Mouse (Mus musculus) ZHBTc4 (cell line): ENCODE measurements around the gene Kif2c.
A peak's percentile ranks its signal among the peaks of the same experiment; 100 is the strongest.
"Not testable (repeated sequence)": the region's sequence is repeated elsewhere in the genome, so short reads cannot be mapped to it uniquely, and the experiment has no call there.

Experiments
- DNase-seq: peaks from one replicate; pipeline ENCODE4 v3.0.0-alpha.2; 2011; ENCODE audit warnings: low read depth, low spot score

The Kif2c gene

GRCm38 (mm10) chr4:117189382-117189855, 7.0 kb upstream of the Kif2c start:
- peak; percentile 91 for DNase-seq

- DNase-seq, result no peak
Measured at GRCm38 (mm10) chr4:117188969-117189368, 6.5 kb upstream of the Kif2c start.

- not testable (repeated sequence) for DNase-seq
Measured at GRCm38 (mm10) chr4:117182759-117183096, 289 bp upstream of the Kif2c start.

GRCm38 (mm10) chr4:117169936-117170335, 12.5 kb downstream of the Kif2c start:
- DNase-seq, result peak; percentile 81

- DNase-seq, result no peak
Measured at GRCm38 (mm10) chr4:117161183-117161582, 21.3 kb downstream of the Kif2c start.

GRCm38 (mm10) chr4:117159666-117160065, 22.8 kb downstream of the Kif2c start:
- DNase-seq, result peak; percentile 65

- DNase-seq, result no peak
Measured at GRCm38 (mm10) chr4:117156372-117156771, 26.1 kb downstream of the Kif2c start.

GRCm38 (mm10) chr4:117155792-117156355, 26.6 kb downstream of the Kif2c start, which contains the start of gene Rps8:
Gene Rps8 (minus strand): TSS chr4:117156243.
- DNase-seq, result peak; percentile 97

- peak; percentile 37 for DNase-seq
Measured at GRCm38 (mm10) chr4:117155020-117155791, 27.2 kb downstream of the Kif2c start.

- DNase-seq, result peak; percentile 87
Measured at GRCm38 (mm10) chr4:117152714-117153113, 29.7 kb downstream of the Kif2c start.

- peak; percentile 57 for DNase-seq
Measured at GRCm38 (mm10) chr4:117151416-117151815, 31.0 kb downstream of the Kif2c start.

GRCm38 (mm10) chr4:117150212-117150733, 32.2 kb downstream of the Kif2c start:
- DNase-seq, result no peak

GRCm38 (mm10) chr4:117149291-117150211, 32.9 kb downstream of the Kif2c start:
- DNase-seq, result peak; percentile 59

GRCm38 (mm10) chr4:117148815-117149214, 33.6 kb downstream of the Kif2c start:
- DNase-seq, result peak; percentile 54

- DNase-seq, result peak; percentile 63
Measured at GRCm38 (mm10) chr4:117148047-117148713, 34.3 kb downstream of the Kif2c start.

- peak; percentile 97 for DNase-seq
Measured at GRCm38 (mm10) chr4:117146176-117146575, 36.3 kb downstream of the Kif2c start.

GRCm38 (mm10) chr4:117145248-117145647, 37.2 kb downstream of the Kif2c start:
- peak; percentile 64 for DNase-seq

- peak; percentile 69 for DNase-seq
Measured at GRCm38 (mm10) chr4:117143023-117143422, 39.4 kb downstream of the Kif2c start.

GRCm38 (mm10) chr4:117140613-117141012, 41.8 kb downstream of the Kif2c start:
- no peak for DNase-seq

GRCm38 (mm10) chr4:117139217-117139612, 43.2 kb downstream of the Kif2c start:
- DNase-seq, result peak; percentile 90
